Mouse (Mus musculus) inflammation-experienced regulatory T-cells (primary cell): ENCODE results near the gene Mta2. TPM values are rescaled to one million over a fixed set of nuclear protein-coding genes. Genes with fewer than 3 reads are reported as not detected.

Experiments
- polyA plus RNA-seq, 2 experiments: library from polyadenylated mRNA; unstranded; fragments of 100-300 nt; shearing (Covaris generic); gene quantifications; one replicate each; pipeline ENCODE4 v1.2.1; 2017

Gene Mta2
- polyA plus RNA-seq: 100 to 1,000 TPM; 231 to 276 TPM

GRCm38 (mm10) chr19:8941515-8942217 lies at the start of gene Mta2:
Gene Mta2 (plus strand): TSS chr19:8941875.

GRCm38 (mm10) chr19:8892829-8893766 lies 48.6 kb upstream of the Mta2 start, which contains the start of gene Ints5:
Gene Ints5 (plus strand): TSS chr19:8893005.

DNA sequence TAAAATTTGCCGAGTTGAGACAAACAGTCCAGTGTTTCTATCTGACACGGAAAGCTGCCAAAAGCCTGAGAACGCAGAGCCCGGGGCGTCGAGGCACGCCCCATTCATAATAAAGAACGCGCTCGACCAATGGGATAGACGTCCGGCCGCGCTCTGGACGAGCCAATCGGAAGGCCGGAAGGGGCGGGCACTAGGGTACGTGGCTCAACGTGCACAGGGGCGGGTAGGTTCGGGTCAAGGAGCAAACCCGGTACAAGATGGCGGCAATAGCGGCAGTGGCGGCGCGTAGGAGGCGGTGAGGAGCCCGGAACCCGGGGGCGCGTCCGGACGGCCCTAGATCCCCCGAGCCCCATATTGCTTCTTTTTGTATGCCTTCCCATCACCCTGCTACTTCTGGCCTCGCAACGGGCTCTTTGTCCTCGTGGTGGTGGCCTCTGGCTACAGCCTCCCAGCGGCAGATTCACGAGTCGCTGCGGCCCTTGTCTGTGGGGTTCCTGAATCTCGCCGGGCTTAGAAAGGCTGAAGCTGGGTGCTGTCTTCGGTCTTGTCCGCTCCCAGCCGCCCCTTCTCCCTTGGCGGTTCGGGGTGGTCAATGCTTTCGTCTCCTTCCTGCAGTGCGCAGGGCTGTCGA lies 43.7 kb upstream of the Mta2 start, which contains the start of gene Ganab:
Gene Ganab (plus strand): TSS at position 207 of the 631 bp plus-strand sequence.

GRCm38 (mm10) chr19:8920073-8920736 lies 21.5 kb upstream of the Mta2 start, which contains the start of gene B3gat3:
Gene B3gat3 (plus strand): TSS chr19:8920374.

GRCm38 (mm10) chr19:8929224-8930088 lies 12.2 kb upstream of the Mta2 start, which contains the start of the genes Rom1 and Eml3:
Gene Rom1 (minus strand): TSS chr19:8929356.
Gene Eml3 (plus strand): TSS chr19:8929552.

GRCm38 (mm10) chr19:8953135-8954039 lies 11.7 kb downstream of the Mta2 start, which contains the start of gene Tut1:
Gene Tut1 (plus strand): TSS chr19:8953847.

GRCm38 (mm10) chr19:8966590-8967372 lies 25.1 kb downstream of the Mta2 start, which contains the start of gene Eef1g:
Gene Eef1g (plus strand): TSS chr19:8967041.

GRCm38 (mm10) chr19:8989066-8989566 lies 47.4 kb downstream of the Mta2 start, which contains the start of gene Ahnak:
Gene Ahnak (plus strand): TSS chr19:8989284.

Other genes starting within 250 kb of the Mta2 start
- 100 to 1,000 TPM; 155 to 158 TPM for gene Slc3a2, start 218.5 kb upstream of the Mta2 start, polyA plus RNA-seq
- 10 to 100 TPM; 67.5 to 85.9 TPM for gene Wdr74, start 206.0 kb upstream of the Mta2 start, polyA plus RNA-seq
- gene 1700092M07Rik, start 201.2 kb upstream of the Mta2 start, polyA plus RNA-seq: under 1 TPM in 1 of 2 experiments, not detected in 1; 0.60 TPM
- gene Stx5a, start 200.5 kb upstream of the Mta2 start, polyA plus RNA-seq: 100 to 1,000 TPM; 143 to 155 TPM
- gene Nxf1, start 184.8 kb upstream of the Mta2 start, polyA plus RNA-seq: 100 to 1,000 TPM; 255 to 317 TPM
- gene Tmem223, start 170.9 kb upstream of the Mta2 start, polyA plus RNA-seq: 10 to 100 TPM; 88.2 to 88.6 TPM
- 100 to 1,000 TPM; 159 to 171 TPM for gene Tmem179b, start 167.4 kb upstream of the Mta2 start, polyA plus RNA-seq
- 10 to 100 TPM; 13.3 to 16.6 TPM for gene Taf6l, start 155.5 kb upstream of the Mta2 start, polyA plus RNA-seq
- 100 to 1,000 TPM; 140 to 144 TPM for gene Polr2g, start 143.3 kb upstream of the Mta2 start, polyA plus RNA-seq
- gene Zbtb3, start 139.3 kb upstream of the Mta2 start, polyA plus RNA-seq: 1 to 10 TPM; 2.7 to 4.7 TPM
- 10 to 100 TPM; 41.8 to 55.6 TPM for gene Ttc9c, start 122.5 kb upstream of the Mta2 start, polyA plus RNA-seq
- gene Hnrnpul2, start 121.9 kb upstream of the Mta2 start, polyA plus RNA-seq: 10 to 100 TPM in 1 of 2 experiments, 1 to 10 TPM in 1; 8.6 to 15.5 TPM
- gene AC129217.1, start 112.1 kb upstream of the Mta2 start, polyA plus RNA-seq: not detected
- gene Bscl2, start 104.4 kb upstream of the Mta2 start, polyA plus RNA-seq: 10 to 100 TPM; 87.2 to 89.9 TPM
- under 1 TPM; 0.29 to 0.80 TPM for gene Gng3, start 102.7 kb upstream of the Mta2 start, polyA plus RNA-seq
- 1 to 10 TPM in 1 of 2 experiments, not detected in 1; 1.2 TPM for gene Lrrn4cl, start 91.1 kb upstream of the Mta2 start, polyA plus RNA-seq
- 100 to 1,000 TPM; 145 to 156 TPM for gene Ubxn1, start 70.4 kb upstream of the Mta2 start, polyA plus RNA-seq
- gene Uqcc3, start 61.0 kb upstream of the Mta2 start, polyA plus RNA-seq: 10 to 100 TPM; 71.1 to 77.2 TPM
- gene Lbhd1, start 58.1 kb upstream of the Mta2 start, polyA plus RNA-seq: 100 to 1,000 TPM in 1 of 2 experiments, 10 to 100 TPM in 1; 99.3 to 105 TPM
- not detected for gene Gm49403, start 57.9 kb upstream of the Mta2 start, polyA plus RNA-seq
- gene 1810009A15Rik, start 53.0 kb upstream of the Mta2 start, polyA plus RNA-seq: 10 to 100 TPM; 39.7 to 55.4 TPM
- not detected for gene Gm49416, start 52.9 kb upstream of the Mta2 start, polyA plus RNA-seq
- gene Ints5, start 48.9 kb upstream of the Mta2 start, polyA plus RNA-seq: 10 to 100 TPM; 35.8 to 44.9 TPM
- 100 to 1,000 TPM; 108 to 118 TPM for gene Ganab, start 43.8 kb upstream of the Mta2 start, polyA plus RNA-seq
- gene B3gat3, start 21.5 kb upstream of the Mta2 start, polyA plus RNA-seq: 10 to 100 TPM; 52.1 to 63.5 TPM
- gene Rom1, start 12.5 kb upstream of the Mta2 start, polyA plus RNA-seq: 10 to 100 TPM; 10.2 to 16.3 TPM
- 100 to 1,000 TPM in 1 of 2 experiments, 10 to 100 TPM in 1; 77.4 to 100 TPM for gene Eml3, start 12.3 kb upstream of the Mta2 start, polyA plus RNA-seq
- 10 to 100 TPM; 37.6 to 40.5 TPM for gene Tut1, start 12.0 kb downstream of the Mta2 start, polyA plus RNA-seq
- gene Eef1g, start 25.2 kb downstream of the Mta2 start, polyA plus RNA-seq: 100 to 1,000 TPM; 264 to 300 TPM
- gene Ahnak, start 47.4 kb downstream of the Mta2 start, polyA plus RNA-seq: 10 to 100 TPM; 58.4 to 93.3 TPM
- not detected for gene Scgb1a1, start 146.1 kb downstream of the Mta2 start, polyA plus RNA-seq
- 10 to 100 TPM; 16.5 to 25.7 TPM for gene Asrgl1, start 193.8 kb downstream of the Mta2 start, polyA plus RNA-seq